Mouse (Mus musculus) heart, postnatal 0 days (tissue): ENCODE measurements around the gene Bbx.

Experiments used
- CTCF ChIP-seq: IDR thresholded peaks from 2 replicates; pipeline ENCODE4 v1.5.1; 2016; ENCODE audit warnings: antibody characterized with exemption, control low read depth, low read depth
- EP300 ChIP-seq: IDR thresholded peaks from 2 replicates; pipeline ENCODE4 v1.6.1; 2016; ENCODE audit warnings: antibody characterized with exemption, low read depth

- no peak for TF ChIP-seq CTCF
- TF ChIP-seq EP300, result no peak
Observed at GRCm38 (mm10) chr16:50182988-50183387, 249.2 kb downstream of the Bbx start.
